Mouse (Mus musculus): ENCODE measurements around the gene Sapcd2. TPM values are rescaled to one million over a fixed set of nuclear protein-coding genes. Genes with fewer than 3 reads are reported as not detected.

The Sapcd2 gene
- polyA plus RNA-seq, 1 experiment from 2014 or later: 17.9 TPM

DNA sequence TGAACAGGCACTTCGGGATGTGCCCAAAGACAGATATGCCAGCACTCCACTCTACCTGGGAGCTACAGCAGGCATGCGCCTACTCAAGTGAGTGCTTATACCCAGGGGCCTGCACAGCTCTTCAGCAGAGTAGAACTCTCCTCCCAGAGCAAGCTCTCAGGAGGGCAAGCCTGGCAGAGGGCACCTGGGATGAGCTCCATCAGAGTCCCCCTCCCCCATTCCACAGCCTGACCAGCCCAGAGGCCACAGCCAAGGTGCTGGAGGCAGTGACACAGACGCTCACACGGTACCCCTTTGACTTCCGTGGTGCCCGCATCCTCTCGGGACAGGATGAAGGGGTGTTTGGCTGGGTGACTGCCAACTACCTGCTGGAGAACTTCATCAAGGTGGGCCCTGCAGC is 25.9 kb downstream of the Sapcd2 start:
- H3K27me3 ChIP-seq (ENCODE audit: insufficient read depth, low read length): 0 out of 2 replicates have a peak, but pooled peaks cover 8% of the 10 kb centered on the region

DNA sequence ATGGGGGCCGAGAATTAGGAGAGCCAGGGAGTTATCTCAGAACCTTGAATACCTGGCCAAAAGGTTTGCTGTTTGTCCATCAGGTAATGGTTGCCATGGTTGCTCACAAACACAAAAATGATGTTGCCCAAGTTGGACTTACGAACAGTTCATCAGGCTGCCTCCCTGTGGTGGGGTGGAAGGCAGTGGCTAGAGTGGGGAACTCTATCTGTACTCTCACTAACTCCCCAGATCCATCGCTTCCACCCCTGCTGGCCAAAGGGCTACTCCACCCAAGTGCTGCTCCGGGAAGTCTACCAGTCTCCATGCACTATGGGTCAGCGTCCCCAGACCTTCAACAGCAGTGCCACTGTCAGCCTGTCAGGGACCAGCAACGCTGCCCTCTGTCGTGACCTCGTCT is 26.9 kb downstream of the Sapcd2 start, which contains the start of gene Npdc1:
Gene Npdc1 (plus strand): TSS at position 301 of the 400 bp plus-strand sequence.
- DNase-seq (ENCODE audit: low spot score) (no peak), ATAC-seq (replicated peaks; ENCODE audit: low FRiP score, low read depth) (no peak)
- TF ChIP-seq CTCF (IDR thresholded peaks at IDR 0.05; ENCODE audit: low read depth): no peak
- H3K4me2 ChIP-seq (ENCODE audit: low read length): no peak within 1 kb of the TSS
- H3K27ac ChIP-seq: no peak within 1 kb of the TSS
- 0 out of 2 replicates have a peak, but pooled peaks cover 12% of the 10 kb centered on the region for H3K4me1 ChIP-seq (replicated peaks; ENCODE audit: insufficient read depth, low read length)
- no peaks in the 10 kb centered on the region for H3K36me3 ChIP-seq (ENCODE audit: insufficient read depth, low read length)
- H3K4me3 ChIP-seq (replicated peaks; ENCODE audit: low read depth, low read length): no peak within 1 kb of the TSS
- H3K9ac ChIP-seq (ENCODE audit: low read depth, low read length): no peak within 1 kb of the TSS
- H3K9me3 ChIP-seq (replicated peaks; ENCODE audit: low read length): no peaks in the 10 kb centered on the region
- 68% methylated on average over 8 of the region's 8 CpGs for WGBS
- 0 out of 2 replicates have a peak, but pooled peaks cover 8% of the 10 kb centered on the region for H3K27me3 ChIP-seq (ENCODE audit: insufficient read depth, low read length)

More for the DNA sequence above, 25.9 kb downstream of the Sapcd2 start:
- WGBS: 94% methylated on average over 7 of the region's 7 CpGs
- Histone ChIP-seq H3K27ac (no peak overlapping the region), H3K4me3 (replicated peaks; ENCODE audit: low read depth, low read length) (no peak overlapping the region), H3K9ac (ENCODE audit: low read depth, low read length) (no peak overlapping the region), H3K4me1 (replicated peaks; ENCODE audit: insufficient read depth, low read length) (0 out of 2 replicates have a peak, but pooled peaks cover 12% of the 10 kb centered on the region), H3K9me3 (replicated peaks; ENCODE audit: low read length) (no peaks in the 10 kb centered on the region), H3K36me3 (ENCODE audit: insufficient read depth, low read length) (no peaks in the 10 kb centered on the region), H3K4me2 (ENCODE audit: low read length) (no peak overlapping the region)
- TF ChIP-seq CTCF (IDR thresholded peaks at IDR 0.05; ENCODE audit: low read depth): no peak
- ATAC-seq (replicated peaks; ENCODE audit: low FRiP score, low read depth): no peak
- DNase-seq (ENCODE audit: low spot score): no peak

DNA sequence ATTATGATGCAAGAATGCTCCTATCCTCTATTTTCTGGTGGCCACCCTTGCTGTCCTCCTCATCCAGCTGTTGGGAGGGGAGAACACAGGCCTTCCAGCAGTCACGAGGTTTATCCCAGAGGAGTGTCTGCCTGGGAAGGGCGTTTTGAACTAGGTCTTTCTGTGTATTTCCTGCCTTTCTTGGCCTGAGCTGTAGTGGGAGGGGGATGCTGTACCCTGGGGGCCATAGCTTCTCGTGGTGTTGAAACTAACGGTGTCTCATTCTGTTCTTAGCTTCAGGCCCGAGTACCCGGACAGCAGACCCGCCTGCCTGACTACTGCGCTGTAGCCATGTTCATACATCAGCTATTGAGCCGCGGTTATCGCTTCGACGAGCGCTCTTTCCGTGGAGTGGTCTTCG is 28.2 kb downstream of the Sapcd2 start:
- H3K9me3 ChIP-seq (replicated peaks; ENCODE audit: low read length): no peaks in the 10 kb centered on the region
- H3K27me3 ChIP-seq (ENCODE audit: insufficient read depth, low read length): 0 out of 2 replicates have a peak, but pooled peaks cover 8% of the 10 kb centered on the region
- 23% methylated on average over 16 of the region's 16 CpGs for WGBS
- no peak for DNase-seq (ENCODE audit: low spot score)
- H3K9ac ChIP-seq (ENCODE audit: low read depth, low read length): no peak overlapping the region
- 0 out of 2 replicates have a peak overlapping the region, but pooled peaks have one; percentile 19 for H3K4me2 ChIP-seq (ENCODE audit: low read length)
- no peak for TF ChIP-seq CTCF (IDR thresholded peaks at IDR 0.05; ENCODE audit: low read depth)
- ATAC-seq (replicated peaks; ENCODE audit: low FRiP score, low read depth): no peak
- H3K4me1 ChIP-seq (replicated peaks; ENCODE audit: insufficient read depth, low read length): 0 out of 2 replicates have a peak, but pooled peaks cover 9% of the 10 kb centered on the region
- no peaks in the 10 kb centered on the region for H3K36me3 ChIP-seq (ENCODE audit: insufficient read depth, low read length)
- H3K27ac ChIP-seq: no peak overlapping the region
- no peak overlapping the region for H3K4me3 ChIP-seq (replicated peaks; ENCODE audit: low read depth, low read length)

DNA sequence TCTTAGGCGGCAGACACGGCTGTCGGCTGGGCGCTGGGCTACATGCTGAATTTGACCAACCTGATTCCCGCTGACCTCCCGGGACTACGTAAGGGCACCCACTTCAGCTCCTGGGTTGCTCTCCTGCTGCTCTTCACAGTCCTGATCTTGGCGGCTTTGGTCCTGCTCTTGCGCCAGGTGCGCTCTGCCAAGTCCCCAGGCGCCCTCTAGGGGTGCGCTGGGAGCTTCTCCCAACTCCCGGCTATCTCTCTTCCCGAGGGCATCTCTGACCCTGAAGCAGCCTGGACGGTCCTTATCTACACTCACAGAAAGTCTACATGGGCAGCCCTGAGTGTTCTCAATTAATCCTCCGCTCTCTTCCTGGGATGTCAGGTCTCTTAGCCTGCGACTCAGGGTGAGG is 28.6 kb downstream of the Sapcd2 start:
- peak; percentile 71 for DNase-seq (ENCODE audit: low spot score)
- Histone ChIP-seq H3K4me1 (replicated peaks; ENCODE audit: insufficient read depth, low read length) (0 out of 2 replicates have a peak, but pooled peaks cover 9% of the 10 kb centered on the region), H3K9me3 (replicated peaks; ENCODE audit: low read length) (no peaks in the 10 kb centered on the region), H3K4me3 (replicated peaks; ENCODE audit: low read depth, low read length) (no peak overlapping the region), H3K36me3 (ENCODE audit: insufficient read depth, low read length) (no peaks in the 10 kb centered on the region), H3K4me2 (ENCODE audit: low read length) (peak overlapping the region; percentile 19; the same call in 1 of the 2 replicates), H3K27ac (no peak overlapping the region), H3K27me3 (ENCODE audit: insufficient read depth, low read length) (0 out of 2 replicates have a peak, but pooled peaks cover 8% of the 10 kb centered on the region), H3K9ac (ENCODE audit: low read depth, low read length) (no peak overlapping the region)
- ATAC-seq (replicated peaks; ENCODE audit: low FRiP score, low read depth): no peak
- WGBS: 2% methylated on average over 17 of the region's 17 CpGs
- TF ChIP-seq CTCF (IDR thresholded peaks at IDR 0.05; ENCODE audit: low read depth): peak; percentile 68

DNA sequence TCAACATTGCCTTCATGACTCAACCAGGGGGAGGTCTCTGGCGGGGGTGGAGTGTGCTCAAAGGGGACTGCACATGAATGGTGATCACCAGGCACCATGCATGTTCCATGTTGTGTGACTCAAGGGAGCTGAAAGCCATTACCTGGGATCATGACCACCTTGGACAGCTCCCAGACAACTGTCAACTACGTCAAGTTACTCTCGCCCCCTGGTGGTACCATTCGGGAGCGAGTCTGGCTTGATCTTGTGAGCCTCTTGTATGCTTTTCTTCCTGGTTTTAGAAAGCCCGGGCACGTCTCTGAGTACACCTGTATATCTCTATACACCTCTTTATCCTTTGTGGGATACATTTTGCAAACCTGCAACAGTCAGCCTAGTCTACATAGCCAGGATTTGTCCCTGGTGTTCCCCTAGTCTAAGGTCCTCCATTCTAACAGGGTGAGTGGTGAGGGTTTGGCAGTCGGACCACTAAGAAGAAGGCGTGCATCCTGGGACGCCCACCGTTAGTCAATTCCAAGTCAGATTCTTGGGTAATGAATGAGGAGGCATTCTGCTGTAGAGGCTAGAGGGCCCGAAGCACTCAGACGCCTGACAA is 30.4 kb downstream of the Sapcd2 start:
- peak overlapping the region; percentile 91 for H3K4me2 ChIP-seq (ENCODE audit: low read length)
- H3K4me3 ChIP-seq (replicated peaks; ENCODE audit: low read depth, low read length): peak overlapping the region; percentile 67
- H3K27ac ChIP-seq: no peak overlapping the region
- ATAC-seq (replicated peaks; ENCODE audit: low FRiP score, low read depth) (peak; percentile 26; the same call in 1 of the 2 replicates), DNase-seq (ENCODE audit: low spot score) (peak; percentile 86)
- peak; percentile 86 for TF ChIP-seq CTCF (IDR thresholded peaks at IDR 0.05; ENCODE audit: low read depth)
- WGBS: under 1% methylated on average over 13 of the region's 13 CpGs
- H3K36me3 ChIP-seq (ENCODE audit: insufficient read depth, low read length): no peaks in the 10 kb centered on the region
- no peak overlapping the region for H3K9ac ChIP-seq (ENCODE audit: low read depth, low read length)
- H3K9me3 ChIP-seq (replicated peaks; ENCODE audit: low read length): no peaks in the 10 kb centered on the region
- H3K27me3 ChIP-seq (ENCODE audit: insufficient read depth, low read length): 0 out of 2 replicates have a peak, but pooled peaks cover 5% of the 10 kb centered on the region
- 0 out of 2 replicates have a peak, but pooled peaks cover 9% of the 10 kb centered on the region for H3K4me1 ChIP-seq (replicated peaks; ENCODE audit: insufficient read depth, low read length)

DNA sequence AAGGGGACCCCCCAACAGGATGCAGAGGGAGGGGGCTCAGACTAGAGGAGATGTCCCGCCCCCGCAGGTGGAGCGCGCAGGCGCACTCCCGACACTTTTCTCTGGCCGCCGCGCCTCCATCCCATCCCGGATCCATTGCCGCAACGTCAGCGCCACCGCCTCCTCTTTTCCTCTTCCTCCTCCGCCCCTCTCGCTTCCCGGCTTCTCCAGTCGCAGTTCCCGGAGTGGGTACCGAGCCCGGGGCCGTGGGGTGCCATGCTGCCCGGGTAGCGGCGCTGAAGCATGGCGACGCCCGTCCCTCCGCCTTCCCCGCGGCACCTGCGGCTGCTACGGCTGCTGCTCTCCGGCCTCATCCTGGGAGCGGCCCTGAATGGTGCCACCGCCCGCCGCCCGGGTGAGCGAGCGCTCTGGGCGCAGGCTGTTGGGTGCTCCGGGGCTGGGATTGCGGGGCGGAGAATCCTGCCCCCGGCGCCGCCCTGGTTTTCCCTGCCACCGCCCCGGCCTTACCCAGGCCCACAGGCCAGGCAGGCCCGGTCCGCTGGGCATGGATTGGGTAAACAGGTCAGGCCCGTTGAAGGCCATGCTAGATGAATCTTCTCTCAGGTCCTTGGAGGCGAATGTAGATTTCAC is 31.0 kb downstream of the Sapcd2 start:
- TF ChIP-seq CTCF (IDR thresholded peaks at IDR 0.05; ENCODE audit: low read depth): no peak
- ATAC-seq (replicated peaks; ENCODE audit: low FRiP score, low read depth) (peak; percentile 37; the same call in 1 of the 2 replicates), DNase-seq (ENCODE audit: low spot score) (peak; percentile 74)
- 1% methylated on average over 54 of the region's 54 CpGs for WGBS
- no peaks in the 10 kb centered on the region for H3K9me3 ChIP-seq (replicated peaks; ENCODE audit: low read length)
- H3K4me1 ChIP-seq (replicated peaks; ENCODE audit: insufficient read depth, low read length): 0 out of 2 replicates have a peak, but pooled peaks cover 9% of the 10 kb centered on the region
- no peak overlapping the region for H3K27ac ChIP-seq
- H3K27me3 ChIP-seq (ENCODE audit: insufficient read depth, low read length): 0 out of 2 replicates have a peak, but pooled peaks cover 5% of the 10 kb centered on the region
- peak overlapping the region; percentile 91 for H3K4me2 ChIP-seq (ENCODE audit: low read length)
- peak overlapping the region; percentile 67 for H3K4me3 ChIP-seq (replicated peaks; ENCODE audit: low read depth, low read length)
- H3K9ac ChIP-seq (ENCODE audit: low read depth, low read length): peak overlapping the region; percentile 66
- H3K36me3 ChIP-seq (ENCODE audit: insufficient read depth, low read length): no peaks in the 10 kb centered on the region
